Mouse (Mus musculus) forebrain, embryonic 11.5 days (tissue): ENCODE data around the gene Rims1. TPM values are rescaled to one million over a fixed set of nuclear protein-coding genes. Genes with fewer than 3 reads are reported as not detected.

Experiments used
- ATAC-seq: fragments of 200-750 bp; cut with Nextera tagmentation; replicated peaks from 2 replicates; pipeline ENCODE4 v1.8.0; 2017; ENCODE audit warnings: moderate TSS enrichment; ENCODE audit not compliant: low FRiP score
- DNase-seq: peaks from one replicate; pipeline ENCODE4 v3.0.0-alpha.2; 2017; ENCODE audit warnings: low spot score
- H3K27ac ChIP-seq: fragments of 300-500 bp; sonication (generic); 2 replicates; pipeline ENCODE4 v1.5.1; 2014; ENCODE audit warnings: low read depth, low read length
- H3K27me3 ChIP-seq: fragments of 300-500 bp; sonication (generic); 2 replicates; pipeline ENCODE4 v1.6.1; 2014; ENCODE audit warnings: mild to moderate bottlenecking, low read length, mixed read lengths; ENCODE audit not compliant: control insufficient read depth, insufficient read depth
- H3K36me3 ChIP-seq: fragments of 300-500 bp; sonication (generic); 2 replicates; pipeline ENCODE4 v1.6.1; 2014; ENCODE audit warnings: mild to moderate bottlenecking, low read length, moderate library complexity, mixed read lengths; ENCODE audit not compliant: control insufficient read depth, insufficient read depth
- H3K4me1 ChIP-seq: fragments of 300-500 bp; sonication (generic); replicated peaks from 2 replicates; pipeline ENCODE4 v1.6.1; 2014; ENCODE audit warnings: low read length, mixed read lengths; ENCODE audit not compliant: control insufficient read depth, insufficient read depth
- H3K4me2 ChIP-seq: fragments of 300-500 bp; sonication (generic); 2 replicates; pipeline ENCODE4 v1.6.1; 2014; ENCODE audit warnings: low read depth, mild to moderate bottlenecking, low read length, moderate library complexity, mixed read lengths; ENCODE audit not compliant: severe bottlenecking
- H3K4me3 ChIP-seq: fragments of 300-500 bp; sonication (generic); 2 replicates; pipeline ENCODE4 v1.5.1; 2014; ENCODE audit warnings: low read depth, low read length
- H3K9ac ChIP-seq: fragments of 300-500 bp; sonication (generic); 2 replicates; pipeline ENCODE4 v1.6.1; 2014; ENCODE audit warnings: low read length
- H3K9me3 ChIP-seq: fragments of 300-500 bp; sonication (generic); 2 replicates; pipeline ENCODE4 v1.6.1; 2016; ENCODE audit warnings: low read length, mixed read lengths; ENCODE audit not compliant: control insufficient read depth
- WGBS: fragments of 180-500 bp; shearing (Covaris S2); extraction: QIAGEN DNeasy Blood & Tissue Kit; methylation state at CpG from one replicate; pipeline ENCODE4 v1.1.7; 2014; 5-methylcytosine and 5-hydroxymethylcytosine counted together
- polyA plus RNA-seq: library from polyadenylated mRNA; unstranded; fragments of >200 nt; fragmentation: Nextera tagmentation; extraction: Ambion mirVana; gene quantifications from 2 replicates; pipeline ENCODE4 v1.2.1, GENCODE M21; 2014

Rims1 gene
- polyA plus RNA-seq, 1 experiment from 2014 or later: 3.1 TPM

- Histone ChIP-seq H3K4me2 (no peak overlapping the region), H3K4me3 (no peak overlapping the region), H3K27ac (no peak overlapping the region), H3K27me3 (no peaks in the 10 kb centered on the region), H3K4me1 (no peaks in the 10 kb centered on the region), H3K36me3 (no peaks in the 10 kb centered on the region), H3K9me3 (no peaks in the 10 kb centered on the region), H3K9ac (no peak overlapping the region)
- WGBS: 86% methylated on average over 3 of the region's 3 CpGs
- ATAC-seq (no peak), DNase-seq (no peak)
Observed at GRCm38 (mm10) chr1:22467033-22467432, 338.8 kb downstream of the Rims1 start.

DNA sequence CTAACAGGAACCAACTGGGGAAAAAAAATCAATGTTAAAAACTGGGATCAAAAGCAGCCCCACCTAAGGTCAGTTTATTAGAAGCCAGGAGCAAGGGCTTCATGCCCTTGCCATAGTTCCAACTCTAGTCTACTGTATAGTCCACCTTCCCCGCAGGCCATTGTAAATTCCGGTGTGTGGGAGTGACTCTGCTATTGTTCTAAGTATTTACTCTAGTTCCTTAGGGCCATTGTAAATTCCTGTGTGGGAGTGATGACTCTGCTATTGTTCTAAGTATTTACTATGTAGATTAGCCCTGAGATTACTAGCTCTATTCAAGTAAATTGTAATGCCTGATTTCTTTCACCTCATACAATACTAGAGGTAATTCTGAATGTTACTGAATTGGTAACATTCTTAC lies 339.2 kb downstream of the Rims1 start:
- H3K27ac ChIP-seq: no peak overlapping the region
- ATAC-seq (no peak), DNase-seq (no peak)
- H3K27me3 ChIP-seq: no peaks in the 10 kb centered on the region
- no peak overlapping the region for H3K9ac ChIP-seq
- no peaks in the 10 kb centered on the region for H3K4me1 ChIP-seq
- no peaks in the 10 kb centered on the region for H3K9me3 ChIP-seq
- no peak overlapping the region for H3K4me3 ChIP-seq
- no peaks in the 10 kb centered on the region for H3K36me3 ChIP-seq
- H3K4me2 ChIP-seq: no peak overlapping the region
- WGBS: 13% methylated on average over 2 of the region's 2 CpGs

DNA sequence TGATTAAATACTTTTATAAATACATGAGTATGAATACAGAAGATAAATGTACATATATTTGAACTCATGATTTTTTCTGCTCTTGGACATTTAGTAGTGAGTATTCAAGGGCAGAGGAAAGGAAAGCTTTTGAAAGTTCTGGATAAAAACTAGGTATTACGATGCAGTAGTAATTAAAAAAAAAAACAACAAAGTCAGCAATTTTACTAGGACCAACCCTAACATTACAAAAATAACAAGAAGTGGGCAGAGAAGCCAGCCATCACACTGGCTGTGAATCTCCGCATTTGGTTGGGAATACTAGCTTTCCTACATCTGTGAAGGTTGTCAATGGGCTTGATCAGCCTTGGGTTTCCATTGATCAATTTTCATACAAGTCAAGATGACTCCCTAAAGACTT lies 381.8 kb downstream of the Rims1 start:
- H3K4me1 ChIP-seq: no peaks in the 10 kb centered on the region
- no peak overlapping the region for H3K4me3 ChIP-seq
- no peaks in the 10 kb centered on the region for H3K36me3 ChIP-seq
- H3K27ac ChIP-seq: no peak overlapping the region
- H3K27me3 ChIP-seq: no peaks in the 10 kb centered on the region
- no peak for ATAC-seq
- no peak overlapping the region for H3K9ac ChIP-seq
- no peak overlapping the region for H3K4me2 ChIP-seq
- H3K9me3 ChIP-seq: no peaks in the 10 kb centered on the region
- DNase-seq: no peak
- WGBS: 94% methylated on average over 2 of the region's 2 CpGs

DNA sequence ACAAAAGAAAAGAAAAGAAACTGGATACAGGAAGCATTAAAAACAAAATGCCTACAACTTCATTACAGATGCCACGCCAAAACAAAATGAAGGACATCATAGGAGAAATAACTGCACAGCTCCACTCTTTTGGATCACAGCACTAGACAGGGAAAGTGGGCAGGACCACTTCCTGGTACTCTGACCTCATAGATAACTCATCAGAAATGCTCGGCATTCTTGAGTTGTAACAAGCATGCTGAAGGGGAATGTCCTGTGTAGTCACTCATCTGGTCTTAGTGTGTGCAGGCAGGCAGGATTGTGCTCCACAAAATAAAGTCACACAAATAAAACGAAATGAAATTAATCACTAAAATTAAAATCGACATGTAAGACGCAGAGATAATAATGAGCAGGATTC lies 383.7 kb downstream of the Rims1 start:
- H3K27ac ChIP-seq: no peak overlapping the region
- no peaks in the 10 kb centered on the region for H3K36me3 ChIP-seq
- H3K4me1 ChIP-seq: no peaks in the 10 kb centered on the region
- no peaks in the 10 kb centered on the region for H3K27me3 ChIP-seq
- no peak overlapping the region for H3K4me2 ChIP-seq
- H3K9me3 ChIP-seq: no peaks in the 10 kb centered on the region
- no peak overlapping the region for H3K4me3 ChIP-seq
- ATAC-seq (no peak), DNase-seq (no peak)
- 81% methylated on average over 5 of the region's 5 CpGs for WGBS
- no peak overlapping the region for H3K9ac ChIP-seq

DNA sequence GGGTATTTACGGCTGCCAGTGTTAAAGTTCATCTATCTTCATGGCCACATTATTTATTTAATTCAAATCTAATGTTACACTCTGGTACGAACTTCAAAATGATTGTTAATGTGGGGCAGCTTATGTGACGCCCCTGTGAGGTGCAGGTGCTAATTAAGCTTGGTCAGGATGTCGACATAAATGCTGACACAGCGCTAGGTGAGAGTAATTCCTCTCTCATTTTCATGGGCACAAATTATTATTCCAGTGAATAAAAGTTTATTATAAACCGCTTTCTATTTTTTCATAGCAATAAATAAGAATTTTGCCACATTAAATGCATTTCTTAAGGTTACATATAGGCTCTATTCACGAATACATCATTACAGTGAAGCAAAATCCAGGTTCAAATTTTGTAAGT lies 395.6 kb downstream of the Rims1 start:
- no peaks in the 10 kb centered on the region for H3K9me3 ChIP-seq
- H3K27me3 ChIP-seq: no peaks in the 10 kb centered on the region
- ATAC-seq: no peak
- no peak for DNase-seq
- H3K4me1 ChIP-seq: no peaks in the 10 kb centered on the region
- H3K4me3 ChIP-seq: no peak overlapping the region
- H3K27ac ChIP-seq: no peak overlapping the region
- no peak overlapping the region for H3K9ac ChIP-seq
- no peak overlapping the region for H3K4me2 ChIP-seq
- 87% methylated on average over 7 of the region's 7 CpGs for WGBS
- no peaks in the 10 kb centered on the region for H3K36me3 ChIP-seq

DNA sequence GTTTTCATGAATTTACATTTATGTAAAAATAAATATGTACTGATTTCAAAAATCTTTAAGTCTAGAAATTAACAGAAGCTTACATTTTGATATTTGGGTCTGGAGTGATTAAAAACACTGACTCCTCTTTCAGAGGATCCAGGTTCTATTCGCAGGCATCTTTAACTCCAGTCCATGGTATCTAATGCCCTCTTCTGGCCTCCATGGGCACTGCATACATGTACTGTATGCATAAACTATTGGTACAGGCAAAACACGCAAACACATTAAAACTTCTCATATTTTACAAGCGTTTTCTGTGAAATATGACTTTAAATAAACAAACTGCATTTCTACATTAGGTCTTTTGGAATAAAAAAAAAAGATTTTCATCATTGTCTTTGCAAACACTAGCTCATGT lies 419.4 kb downstream of the Rims1 start:
- ATAC-seq (no peak), DNase-seq (no peak)
- H3K9me3 ChIP-seq: no peaks in the 10 kb centered on the region
- no peaks in the 10 kb centered on the region for H3K27me3 ChIP-seq
- H3K4me1 ChIP-seq: no peaks in the 10 kb centered on the region
- no peak overlapping the region for H3K4me2 ChIP-seq
- H3K27ac ChIP-seq: no peak overlapping the region
- no peak overlapping the region for H3K9ac ChIP-seq
- H3K4me3 ChIP-seq: no peak overlapping the region
- 73% methylated on average over 3 of the region's 3 CpGs for WGBS
- H3K36me3 ChIP-seq: no peaks in the 10 kb centered on the region

DNA sequence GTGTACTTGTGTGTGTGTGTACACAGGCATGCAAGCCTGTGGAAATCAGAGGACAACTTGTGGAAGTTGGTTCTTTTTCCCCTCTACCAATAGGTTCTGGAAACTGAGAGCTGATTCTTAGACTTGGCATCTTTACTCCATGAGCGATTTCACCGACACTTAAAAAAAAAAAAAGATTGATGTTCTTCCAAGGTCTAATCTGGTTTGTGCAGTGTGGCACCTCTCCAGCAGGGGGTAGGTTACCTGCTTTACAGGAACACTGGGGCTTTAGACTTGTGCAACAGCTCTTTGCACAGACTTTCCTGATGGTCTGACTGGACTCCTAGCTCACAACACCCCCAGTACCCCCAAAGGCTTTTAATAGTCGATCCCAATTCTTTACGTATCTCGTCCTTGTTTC lies 428.1 kb downstream of the Rims1 start:
- WGBS: 76% methylated on average over 5 of the region's 5 CpGs
- no peaks in the 10 kb centered on the region for H3K36me3 ChIP-seq
- no peaks in the 10 kb centered on the region for H3K9me3 ChIP-seq
- no peak overlapping the region for H3K9ac ChIP-seq
- H3K4me2 ChIP-seq: no peak overlapping the region
- H3K4me3 ChIP-seq: no peak overlapping the region
- DNase-seq: no peak
- no peaks in the 10 kb centered on the region for H3K4me1 ChIP-seq
- no peaks in the 10 kb centered on the region for H3K27me3 ChIP-seq
- H3K27ac ChIP-seq: no peak overlapping the region
- no peak for ATAC-seq

DNA sequence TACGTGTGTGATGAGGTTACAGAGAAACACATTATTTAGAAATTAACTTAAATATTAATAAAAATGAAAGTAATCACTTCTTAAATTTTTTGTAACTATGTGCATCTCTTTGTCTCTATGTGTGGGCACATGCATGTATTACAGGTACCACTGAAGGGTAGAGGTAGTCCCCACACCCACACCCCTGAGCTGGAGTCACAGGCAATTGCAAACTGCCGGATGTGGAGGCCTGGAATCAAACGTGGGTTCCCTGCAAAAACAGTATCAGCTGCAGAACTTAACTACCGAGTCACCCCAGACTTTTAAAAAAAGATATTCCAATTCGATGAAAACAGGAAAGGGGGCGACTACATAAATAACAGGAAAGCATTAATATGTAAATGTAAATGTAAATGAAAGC lies 428.7 kb downstream of the Rims1 start:
- ATAC-seq: no peak
- Histone ChIP-seq H3K9ac (no peak overlapping the region), H3K36me3 (no peaks in the 10 kb centered on the region), H3K9me3 (no peaks in the 10 kb centered on the region), H3K4me1 (no peaks in the 10 kb centered on the region), H3K27me3 (no peaks in the 10 kb centered on the region), H3K27ac (no peak overlapping the region), H3K4me3 (no peak overlapping the region), H3K4me2 (no peak overlapping the region)
- DNase-seq: no peak
- 46% methylated on average over 6 of the region's 6 CpGs for WGBS

DNA sequence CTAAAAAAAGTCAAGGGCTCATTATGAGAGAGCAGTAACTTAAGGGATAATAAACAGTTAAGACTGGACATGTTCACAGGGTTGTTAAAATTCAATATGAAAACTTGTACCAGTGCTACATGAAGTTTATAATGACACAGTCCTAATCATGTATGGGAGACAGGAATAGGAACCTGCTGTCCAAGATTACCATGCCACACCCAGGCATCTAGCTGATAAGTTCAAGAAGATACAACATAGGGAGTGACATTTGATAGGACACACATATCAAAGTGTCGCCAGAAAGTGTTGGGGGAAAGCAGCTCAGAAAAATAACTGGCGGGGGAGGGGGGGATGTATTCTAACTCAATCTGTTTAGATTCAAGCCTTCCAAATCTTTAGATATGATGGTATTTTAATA lies 449.6 kb downstream of the Rims1 start:
- Histone ChIP-seq H3K9ac (no peak overlapping the region), H3K36me3 (no peaks in the 10 kb centered on the region), H3K4me3 (no peak overlapping the region), H3K4me2 (no peak overlapping the region), H3K4me1 (no peaks in the 10 kb centered on the region), H3K9me3 (no peaks in the 10 kb centered on the region), H3K27ac (no peak overlapping the region), H3K27me3 (no peaks in the 10 kb centered on the region)
- WGBS: 92% methylated on average over 2 of the region's 2 CpGs
- ATAC-seq: no peak
- no peak for DNase-seq
